In the genomic region with DNA sequence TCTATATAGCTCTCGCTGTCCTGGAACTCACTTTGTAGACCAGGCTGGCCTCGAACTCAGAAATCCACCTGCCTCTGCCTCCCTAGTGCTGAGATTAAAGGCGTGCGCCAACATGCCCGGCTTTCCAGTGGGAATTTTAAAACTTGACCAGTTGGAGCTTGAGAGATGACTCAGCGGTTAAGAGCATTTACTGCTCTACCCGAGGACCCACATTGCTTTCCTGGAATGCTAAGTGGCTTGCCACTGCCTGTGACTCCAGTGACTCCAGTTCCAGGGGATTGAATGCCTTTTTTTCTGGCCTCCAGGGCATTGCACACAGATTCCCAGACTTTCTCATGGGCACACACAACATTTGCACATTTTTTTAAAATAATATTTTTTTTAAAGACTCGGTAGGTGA, we compare ENCODE assay signal across 25 mouse cellular contexts.
"Had no signal": no experiment of that assay in that cellular context is flagged by ENCODE, and none has a peak within 500 bp of the region (broad histone marks: within the 10 kb centered on the region; RNA-seq: fewer than 3 reads in every experiment).

No protein-coding gene starts in this region.

- ATAC-seq: hindbrain, postnatal 0 days; intestine, embryonic 16.5 days had no signal

- H3K27ac ChIP-seq: heart, adult 2 months; heart, embryonic 13.5 days; heart, embryonic 15.5 days; hindbrain, embryonic 13.5 days; hindbrain, embryonic 15.5 days; hindbrain, postnatal 0 days; kidney, embryonic 15.5 days; kidney, postnatal 0 days; limb, embryonic 10.5 days; limb, embryonic 12.5 days had no signal

- DNase-seq: gastrocnemius, postnatal 14 days; gastrocnemius, postnatal 36 days; heart, adult 11 months; heart, adult 2 months; heart, postnatal 14 days; heart, postnatal 36 days; kidney, adult 11 months; kidney, adult 2 months; kidney, adult 9 months; kidney, postnatal 14 days; kidney, postnatal 36 days; layer of hippocampus, adult 9-11 months; layer of hippocampus, postnatal 36 days; liver had no signal

- H3K36me3 ChIP-seq: heart, embryonic 13.5 days; heart, embryonic 15.5 days; hindbrain, embryonic 13.5 days; hindbrain, embryonic 15.5 days; kidney, embryonic 15.5 days; limb, embryonic 10.5 days; limb, embryonic 12.5 days had no signal

- H3K27me3 ChIP-seq: heart, embryonic 13.5 days; hindbrain, embryonic 15.5 days; kidney, embryonic 15.5 days had no signal

- H3K4me1 ChIP-seq: limb, embryonic 10.5 days had no signal

- H3K4me3 ChIP-seq: heart, adult 2 months; heart, embryonic 13.5 days; heart, embryonic 15.5 days; hindbrain, embryonic 13.5 days; hindbrain, embryonic 15.5 days; kidney, embryonic 15.5 days; limb, embryonic 10.5 days; limb, embryonic 12.5 days had no signal

- H3K4me2 ChIP-seq: heart, embryonic 11.5 days; heart, embryonic 13.5 days; heart, embryonic 15.5 days; hindbrain, embryonic 13.5 days; hindbrain, embryonic 15.5 days; kidney, embryonic 15.5 days; limb, embryonic 12.5 days had no signal

- H3K9ac ChIP-seq: heart, embryonic 13.5 days; heart, embryonic 15.5 days; hindbrain, embryonic 13.5 days; hindbrain, embryonic 15.5 days; kidney, embryonic 15.5 days; limb, embryonic 12.5 days had no signal

- H3K9me3 ChIP-seq: heart, embryonic 13.5 days; heart, embryonic 15.5 days; hindbrain, embryonic 13.5 days; hindbrain, embryonic 15.5 days; kidney, embryonic 15.5 days; limb, embryonic 10.5 days; limb, embryonic 12.5 days had no signal
